Mouse (Mus musculus) naive thymus-derived CD4-positive, alpha-beta T cell, adult 2 months (primary cell): ENCODE data around the gene Wipi1.
A peak's percentile ranks its signal among the peaks of the same experiment; 100 is the strongest.
"Not testable (repeated sequence)": the region's sequence is repeated elsewhere in the genome, so short reads cannot be mapped to it uniquely, and the experiment has no call there.

ENCODE experiments used
- DNase-seq: peaks from one replicate; pipeline ENCODE4 v3.0.0-alpha.2; 2011; ENCODE audit warnings: low read depth

Wipi1 gene

GRCm38 (mm10) chr11:109611303-109612149 lies at the start of gene Wipi1:
Gene Wipi1, minus strand, starts transcription at chr11:109611967.
- peak; percentile 94 for DNase-seq

GRCm38 (mm10) chr11:109660526-109660925 lies 48.8 kb upstream of the Wipi1 start:
- DNase-seq: not testable (repeated sequence)

DNA sequence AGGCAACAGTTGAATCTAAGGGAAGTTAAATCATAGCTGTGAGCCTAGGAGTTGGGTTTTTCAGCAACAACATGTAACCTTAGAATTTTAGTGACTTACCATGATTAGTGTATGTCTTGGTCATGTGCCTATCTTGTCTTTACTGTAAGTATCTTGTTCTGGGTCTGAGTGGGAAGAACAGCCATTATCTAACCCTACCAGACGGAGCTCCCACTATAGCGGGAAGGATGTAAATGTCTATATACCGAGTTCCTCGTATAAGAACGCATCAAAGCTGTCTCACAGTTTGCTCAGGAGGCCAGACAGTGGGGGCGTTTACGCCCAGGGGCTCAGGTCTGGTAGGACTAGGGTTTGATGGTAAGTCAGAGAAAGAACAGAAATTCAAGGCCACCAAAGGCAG lies 44.5 kb upstream of the Wipi1 start:
- DNase-seq: no peak

DNA sequence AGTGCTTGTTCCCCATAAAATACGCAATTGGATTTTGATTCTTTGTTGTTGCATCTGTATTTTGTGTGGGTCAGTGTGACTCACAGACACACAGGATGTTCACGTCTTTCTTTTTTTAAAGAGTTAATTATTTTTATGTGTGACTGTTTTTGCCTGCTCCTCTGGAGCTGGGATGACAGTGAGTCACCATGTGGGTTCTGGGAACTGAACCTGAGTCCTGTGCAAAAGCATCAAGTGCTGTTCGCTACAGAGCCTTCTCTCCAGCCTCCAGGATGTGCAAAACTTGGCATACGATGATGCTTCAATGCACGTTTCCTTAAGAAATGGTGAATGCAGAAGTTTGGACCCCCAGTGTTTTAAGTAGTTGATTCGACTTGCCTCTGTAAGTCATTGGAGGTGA lies 42.8 kb upstream of the Wipi1 start:
- DNase-seq: no peak

- DNase-seq: no peak
Observed at GRCm38 (mm10) chr11:109653201-109653600, 41.4 kb upstream of the Wipi1 start.

DNA sequence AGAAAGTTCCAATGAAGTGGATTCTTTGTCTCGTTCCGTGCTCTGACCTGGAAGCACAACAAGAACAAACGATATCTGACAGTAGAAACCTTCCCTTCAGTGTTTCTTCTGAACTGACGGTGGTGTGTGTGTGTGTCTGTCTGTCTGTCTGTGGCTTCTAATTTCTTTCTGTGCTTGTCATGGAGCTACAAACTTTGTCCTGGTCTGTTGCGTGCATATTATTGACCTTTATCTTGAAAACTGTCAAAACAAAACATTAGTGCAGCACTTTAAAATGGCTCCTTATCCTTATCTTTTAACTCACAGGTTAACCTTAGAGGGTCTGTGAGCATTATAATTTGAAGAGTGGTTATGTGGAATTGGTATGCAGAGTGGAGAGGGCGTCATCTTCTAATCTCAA lies 40.7 kb upstream of the Wipi1 start:
- no peak for DNase-seq

DNA sequence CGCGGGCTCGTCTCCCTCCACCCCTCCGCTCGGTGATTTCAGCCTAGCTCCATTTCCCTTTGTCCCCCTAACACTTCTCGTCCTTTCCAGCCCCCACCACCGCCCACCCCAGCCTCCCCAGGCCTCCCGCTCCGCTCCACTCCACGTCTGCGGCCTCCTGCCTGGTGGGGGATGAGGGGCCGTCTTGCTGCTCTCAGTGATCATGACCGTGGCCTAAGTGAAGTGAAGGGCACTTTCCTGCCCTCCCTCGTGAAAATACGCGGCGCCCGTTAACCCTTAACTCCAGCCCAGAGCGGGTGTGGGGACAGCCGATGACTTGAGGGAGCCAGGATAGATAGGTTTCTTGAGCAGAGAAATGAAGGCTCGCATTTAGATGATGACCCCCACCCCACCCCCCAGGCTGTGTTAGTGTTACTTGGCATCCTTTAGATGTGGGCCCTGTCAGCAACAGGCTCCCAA lies 39.8 kb upstream of the Wipi1 start:
- no peak for DNase-seq

- peak; percentile 93 for DNase-seq
Observed at GRCm38 (mm10) chr11:109650788-109651565, 39.2 kb upstream of the Wipi1 start.

DNA sequence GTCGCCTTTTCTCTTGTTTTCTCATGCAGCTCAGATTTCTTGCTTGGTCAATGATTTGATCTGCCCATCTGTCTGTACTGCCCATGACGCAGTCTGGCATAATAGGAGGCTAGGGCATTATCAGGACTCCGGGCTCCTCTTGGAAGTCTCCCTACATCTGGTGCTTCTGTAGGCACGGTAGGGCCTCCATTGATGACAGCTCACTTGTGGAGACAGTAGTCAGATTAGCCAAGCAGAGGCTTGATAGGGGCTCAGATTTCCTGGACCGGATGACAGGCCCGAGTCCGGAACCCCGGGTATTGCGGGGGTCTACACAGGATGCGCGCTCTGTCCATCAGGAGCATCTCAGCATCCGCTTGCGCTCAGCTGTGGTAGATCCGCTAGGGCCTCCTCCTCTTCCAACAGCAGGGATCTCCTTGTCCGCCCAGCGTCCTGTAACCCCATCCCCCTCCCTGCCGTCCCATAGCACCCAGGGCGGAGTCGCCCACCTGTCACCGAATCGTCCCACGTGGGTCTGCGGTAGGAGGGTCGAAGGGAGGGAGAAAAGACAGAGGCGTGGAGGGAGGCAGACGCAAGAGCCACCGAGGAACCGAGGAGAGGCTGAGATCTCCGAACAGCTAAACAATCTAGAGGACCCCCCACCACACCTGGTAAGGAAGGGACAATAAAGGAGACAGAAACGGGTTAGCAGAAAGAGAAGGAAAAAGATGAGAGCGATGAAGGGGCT lies 38.4 kb upstream of the Wipi1 start:
- DNase-seq: peak; percentile 76

GRCm38 (mm10) chr11:109649206-109649605 lies 37.4 kb upstream of the Wipi1 start, which contains the start of gene Prkar1a:
Gene Prkar1a, plus strand, starts transcription at chr11:109649405.
- no peak for DNase-seq

GRCm38 (mm10) chr11:109648510-109648909 lies 36.7 kb upstream of the Wipi1 start:
- no peak for DNase-seq

DNA sequence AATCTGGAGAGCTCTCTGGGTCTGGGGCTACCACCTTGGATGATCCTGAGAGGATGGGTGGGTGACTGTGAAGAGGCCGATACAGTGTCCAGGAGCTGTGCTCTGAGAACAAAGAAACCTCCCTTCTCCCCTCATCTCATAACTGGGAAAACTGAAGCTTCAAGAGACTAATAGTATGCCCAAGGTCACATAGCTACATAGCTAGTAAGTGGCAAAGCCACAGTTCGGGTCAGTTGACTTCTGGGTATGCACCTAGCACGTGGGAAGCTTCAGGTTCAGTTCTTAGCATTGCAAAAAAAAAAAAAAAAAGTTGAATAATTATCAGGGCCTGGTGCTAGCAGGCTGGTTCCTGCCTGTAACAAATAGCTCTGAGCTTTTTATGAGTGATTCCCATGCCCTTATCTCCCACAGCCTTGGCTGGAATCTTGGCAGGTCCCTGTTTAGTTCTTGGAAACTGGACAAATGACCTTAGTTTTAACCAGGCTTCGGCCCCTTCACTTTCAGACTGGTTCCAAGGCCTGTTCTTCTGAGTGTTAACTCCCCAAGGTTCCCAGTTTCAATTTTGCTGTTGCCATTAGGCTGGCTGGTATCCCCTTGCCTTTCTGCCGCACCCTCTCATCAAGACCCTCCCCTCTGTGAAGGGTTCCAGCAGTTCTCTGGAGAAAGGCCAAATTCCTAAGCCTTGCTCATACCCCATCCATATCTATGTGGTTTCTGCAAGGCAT lies 29.9 kb upstream of the Wipi1 start:
- no peak for DNase-seq

GRCm38 (mm10) chr11:109635871-109636395 lies 24.2 kb upstream of the Wipi1 start:
- no peak for DNase-seq

GRCm38 (mm10) chr11:109634928-109635327 lies 23.2 kb upstream of the Wipi1 start:
- no peak for DNase-seq

DNA sequence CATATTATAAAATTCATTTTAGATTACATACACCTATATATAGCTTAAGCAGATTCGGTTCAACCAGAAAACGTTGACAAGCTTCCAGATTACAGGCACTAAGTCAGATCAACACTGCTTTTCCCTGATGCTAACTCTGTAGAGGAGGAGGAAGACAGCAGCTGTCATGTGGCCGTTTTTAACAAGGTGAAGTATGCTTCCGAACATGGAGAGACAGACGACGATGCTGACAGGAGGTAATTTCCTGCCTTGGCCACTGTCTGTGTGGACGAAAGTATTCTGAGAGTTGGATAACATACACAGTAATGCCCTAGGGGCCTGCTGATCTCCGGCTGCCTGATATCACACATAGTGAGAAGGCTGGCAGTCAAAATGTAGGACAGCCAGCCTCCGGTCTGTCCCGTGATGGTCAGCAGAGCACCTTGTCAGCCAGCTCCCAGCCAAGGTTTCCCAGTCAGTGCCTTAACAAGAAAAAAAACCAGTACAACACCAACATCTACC lies 17.3 kb upstream of the Wipi1 start:
- no peak for DNase-seq

DNA sequence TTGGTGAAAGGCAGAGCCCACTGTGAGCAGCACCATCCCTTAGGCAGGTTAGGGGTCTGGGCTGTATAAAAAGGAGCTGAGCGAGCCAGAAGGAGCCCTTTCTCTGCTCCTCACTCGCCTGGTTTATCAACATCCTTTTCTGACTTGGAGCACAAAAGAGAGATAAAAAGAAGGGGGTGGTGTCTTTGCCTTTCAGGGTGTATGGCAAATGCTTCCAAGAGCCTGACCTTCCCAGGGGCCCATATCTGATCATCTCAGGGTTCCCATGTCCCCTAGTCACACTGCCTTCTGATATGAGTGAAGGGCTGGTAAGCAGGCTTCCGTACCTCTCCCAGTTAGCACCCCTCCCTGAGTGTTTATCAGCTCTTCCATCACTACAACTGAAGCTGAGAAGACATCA lies 16.3 kb upstream of the Wipi1 start:
- DNase-seq: no peak

GRCm38 (mm10) chr11:109627648-109628047 lies 15.9 kb upstream of the Wipi1 start:
- DNase-seq: peak; percentile 50

GRCm38 (mm10) chr11:109623238-109623637 lies 11.5 kb upstream of the Wipi1 start:
- no peak for DNase-seq

GRCm38 (mm10) chr11:109622518-109623037 lies 10.8 kb upstream of the Wipi1 start:
- DNase-seq: no peak

GRCm38 (mm10) chr11:109621183-109621582 lies 9.4 kb upstream of the Wipi1 start:
- DNase-seq: peak; percentile 86

GRCm38 (mm10) chr11:109620356-109620755 lies 8.6 kb upstream of the Wipi1 start:
- DNase-seq: no peak
